Mouse (Mus musculus): Measurements from ENCODE around the gene Tgfb2. TPM values are rescaled to one million over a fixed set of nuclear protein-coding genes. Genes with fewer than 3 reads are reported as not detected.

Tgfb2 gene
- polyA plus RNA-seq, 1 experiment: 1.5 TPM

GRCm38 (mm10) chr1:186662996-186663395, 42.8 kb downstream of the Tgfb2 start:
- Histone ChIP-seq H3K27ac (ENCODE audit: insufficient read depth, low read depth, low read length) (no peak overlapping the region), H3K4me1 (ENCODE audit: control insufficient read depth, insufficient read depth, low read length) (no peaks in the 10 kb centered on the region), H3K4me3 (ENCODE audit: insufficient read depth, low read depth, low read length) (no peak overlapping the region), H3K27me3 (replicated peaks; ENCODE audit: control insufficient read depth, insufficient read depth, low read length) (no peaks in the 10 kb centered on the region), H3K36me3 (ENCODE audit: control insufficient read depth, insufficient read depth, low read length) (no peaks in the 10 kb centered on the region)
- DNase-seq: no peak
- TF ChIP-seq POLR2A (IDR thresholded peaks at IDR 0.05; ENCODE audit: low read depth, low read length) (no peak), CTCF (conservative IDR thresholded peaks at IDR 0.05; ENCODE audit: insufficient read depth, insufficient read length, low read depth, low read length) (no peak)
- WGBS: 87% methylated on average over 10 of the region's 10 CpGs

GRCm38 (mm10) chr1:186661206-186661921, 44.4 kb downstream of the Tgfb2 start:
- H3K4me1 ChIP-seq (ENCODE audit: control insufficient read depth, insufficient read depth, low read length): no peaks in the 10 kb centered on the region
- WGBS: 67% methylated on average over 15 of the region's 15 CpGs
- no peaks in the 10 kb centered on the region for H3K27me3 ChIP-seq (replicated peaks; ENCODE audit: control insufficient read depth, insufficient read depth, low read length)
- DNase-seq: no peak
- TF ChIP-seq POLR2A (IDR thresholded peaks at IDR 0.05; ENCODE audit: low read depth, low read length) (no peak), CTCF (conservative IDR thresholded peaks at IDR 0.05; ENCODE audit: insufficient read depth, insufficient read length, low read depth, low read length) (no peak)
- no peak overlapping the region for H3K27ac ChIP-seq (ENCODE audit: insufficient read depth, low read depth, low read length)
- no peak overlapping the region for H3K4me3 ChIP-seq (ENCODE audit: insufficient read depth, low read depth, low read length)
- no peaks in the 10 kb centered on the region for H3K36me3 ChIP-seq (ENCODE audit: control insufficient read depth, insufficient read depth, low read length)

- 70% methylated on average over 11 of the region's 11 CpGs for WGBS
- no peak overlapping the region for H3K4me3 ChIP-seq (ENCODE audit: insufficient read depth, low read depth, low read length)
- no peaks in the 10 kb centered on the region for H3K4me1 ChIP-seq (ENCODE audit: control insufficient read depth, insufficient read depth, low read length)
- H3K27ac ChIP-seq (ENCODE audit: insufficient read depth, low read depth, low read length): no peak overlapping the region
- no peaks in the 10 kb centered on the region for H3K27me3 ChIP-seq (replicated peaks; ENCODE audit: control insufficient read depth, insufficient read depth, low read length)
- no peaks in the 10 kb centered on the region for H3K36me3 ChIP-seq (ENCODE audit: control insufficient read depth, insufficient read depth, low read length)
- TF ChIP-seq POLR2A (IDR thresholded peaks at IDR 0.05; ENCODE audit: low read depth, low read length): no peak
- TF ChIP-seq CTCF (conservative IDR thresholded peaks at IDR 0.05; ENCODE audit: insufficient read depth, insufficient read length, low read depth, low read length): no peak
- DNase-seq: no peak
Measured at GRCm38 (mm10) chr1:186658783-186659182, 47.0 kb downstream of the Tgfb2 start.

GRCm38 (mm10) chr1:186657559-186658219, 48.1 kb downstream of the Tgfb2 start:
- Histone ChIP-seq H3K27me3 (replicated peaks; ENCODE audit: control insufficient read depth, insufficient read depth, low read length) (no peaks in the 10 kb centered on the region), H3K27ac (ENCODE audit: insufficient read depth, low read depth, low read length) (no peak overlapping the region), H3K4me1 (ENCODE audit: control insufficient read depth, insufficient read depth, low read length) (no peaks in the 10 kb centered on the region), H3K4me3 (ENCODE audit: insufficient read depth, low read depth, low read length) (no peak overlapping the region), H3K36me3 (ENCODE audit: control insufficient read depth, insufficient read depth, low read length) (no peaks in the 10 kb centered on the region)
- 93% methylated on average over 16 of the region's 16 CpGs for WGBS
- TF ChIP-seq POLR2A (IDR thresholded peaks at IDR 0.05; ENCODE audit: low read depth, low read length) (no peak), CTCF (conservative IDR thresholded peaks at IDR 0.05; ENCODE audit: insufficient read depth, insufficient read length, low read depth, low read length) (no peak)
- no peak for DNase-seq

GRCm38 (mm10) chr1:186656732-186657329, 49.0 kb downstream of the Tgfb2 start:
- no peaks in the 10 kb centered on the region for H3K27me3 ChIP-seq (replicated peaks; ENCODE audit: control insufficient read depth, insufficient read depth, low read length)
- no peak overlapping the region for H3K27ac ChIP-seq (ENCODE audit: insufficient read depth, low read depth, low read length)
- TF ChIP-seq POLR2A (IDR thresholded peaks at IDR 0.05; ENCODE audit: low read depth, low read length) (no peak), CTCF (conservative IDR thresholded peaks at IDR 0.05; ENCODE audit: insufficient read depth, insufficient read length, low read depth, low read length) (no peak)
- no peak for DNase-seq
- H3K36me3 ChIP-seq (ENCODE audit: control insufficient read depth, insufficient read depth, low read length): no peaks in the 10 kb centered on the region
- H3K4me3 ChIP-seq (ENCODE audit: insufficient read depth, low read depth, low read length): no peak overlapping the region
- 91% methylated on average over 5 of the region's 5 CpGs for WGBS
- no peaks in the 10 kb centered on the region for H3K4me1 ChIP-seq (ENCODE audit: control insufficient read depth, insufficient read depth, low read length)

GRCm38 (mm10) chr1:186656201-186656600, 49.6 kb downstream of the Tgfb2 start:
- no peaks in the 10 kb centered on the region for H3K27me3 ChIP-seq (replicated peaks; ENCODE audit: control insufficient read depth, insufficient read depth, low read length)
- whole genome bisulfite sequencing: 30% methylated on average over 1 of the region's 1 CpGs
- H3K4me3 ChIP-seq (ENCODE audit: insufficient read depth, low read depth, low read length): no peak overlapping the region
- no peaks in the 10 kb centered on the region for H3K4me1 ChIP-seq (ENCODE audit: control insufficient read depth, insufficient read depth, low read length)
- H3K36me3 ChIP-seq (ENCODE audit: control insufficient read depth, insufficient read depth, low read length): no peaks in the 10 kb centered on the region
- TF ChIP-seq POLR2A (IDR thresholded peaks at IDR 0.05; ENCODE audit: low read depth, low read length) (no peak), CTCF (conservative IDR thresholded peaks at IDR 0.05; ENCODE audit: insufficient read depth, insufficient read length, low read depth, low read length) (no peak)
- peak; percentile 2 for DNase-seq
- H3K27ac ChIP-seq (ENCODE audit: insufficient read depth, low read depth, low read length): no peak overlapping the region

GRCm38 (mm10) chr1:186655096-186655495, 50.7 kb downstream of the Tgfb2 start:
- Histone ChIP-seq H3K4me3 (ENCODE audit: insufficient read depth, low read depth, low read length) (no peak overlapping the region), H3K4me1 (ENCODE audit: control insufficient read depth, insufficient read depth, low read length) (no peaks in the 10 kb centered on the region), H3K36me3 (ENCODE audit: control insufficient read depth, insufficient read depth, low read length) (no peaks in the 10 kb centered on the region), H3K27me3 (replicated peaks; ENCODE audit: control insufficient read depth, insufficient read depth, low read length) (no peaks in the 10 kb centered on the region), H3K27ac (ENCODE audit: insufficient read depth, low read depth, low read length) (no peak overlapping the region)
- WGBS: 94% methylated on average over 4 of the region's 4 CpGs
- DNase-seq: no peak
- TF ChIP-seq CTCF (conservative IDR thresholded peaks at IDR 0.05; ENCODE audit: insufficient read depth, insufficient read length, low read depth, low read length) (no peak), POLR2A (IDR thresholded peaks at IDR 0.05; ENCODE audit: low read depth, low read length) (no peak)

Measured in kidney, adult 2 months (tissue).